ENCODE assay signal across 15 mouse cellular contexts in the genomic region with DNA sequence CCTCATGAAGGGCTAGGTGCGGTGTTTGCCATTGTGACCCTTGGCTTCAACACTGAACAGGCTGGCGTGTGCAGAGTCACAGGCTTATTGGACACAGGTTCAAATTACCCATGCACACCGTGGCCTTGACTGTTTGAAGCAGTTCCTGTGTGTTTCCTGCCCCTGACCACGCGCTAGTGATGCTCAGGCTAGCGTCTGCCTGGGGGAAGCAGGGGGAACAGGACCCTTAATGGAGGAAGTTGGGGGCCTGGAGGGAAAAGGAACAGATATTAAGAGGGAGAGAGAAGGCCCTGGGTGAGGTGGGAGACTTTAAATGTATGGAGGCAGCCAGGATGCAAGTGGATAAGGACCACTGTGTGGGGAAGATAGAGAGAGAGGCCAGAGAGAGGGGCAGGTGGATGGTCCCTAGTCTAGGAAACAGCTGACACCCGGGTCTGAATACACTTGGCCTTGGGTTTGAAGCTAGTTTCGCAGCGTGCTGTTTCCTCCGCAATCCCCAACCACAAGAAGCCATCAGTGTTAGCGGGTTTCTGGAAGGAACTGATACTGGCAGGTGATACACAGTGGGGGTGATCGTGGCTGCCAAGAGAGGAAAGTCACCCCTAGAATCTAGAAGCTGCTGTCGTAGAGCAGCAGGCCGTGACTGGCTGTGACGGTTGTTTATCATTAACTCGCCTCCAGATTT. TPM values are rescaled to one million over a fixed set of nuclear protein-coding genes. Genes with fewer than 3 reads are reported as not detected.
DNase-seq lines count a peak whose midpoint lies in the region; ATAC-seq and TF ChIP-seq lines count a peak whose summit lies in the region.
"Had no signal": no experiment of that assay in that cellular context is flagged by ENCODE, and none has a peak within 500 bp of the region (broad histone marks: within the 10 kb centered on the region; RNA-seq: fewer than 3 reads in every experiment).

No protein-coding gene starts in this region.

- peak; percentile 86 for DNase-seq in 416B (ENCODE audit: low read depth)
- DNase-seq in brain, embryonic 14.5 days (ENCODE audit: low read depth), result peak; percentile 26
- DNase-seq in spleen, postnatal 36 days (ENCODE audit: low spot score in 2 of 2), result peak; percentile 78 to 83
- DNase-seq in layer of hippocampus, adult 8-10 months (ENCODE audit: low spot score in 2 of 2), result no peak
- DNase-seq: heart, adult 11 months; liver, embryonic 13.5 days had no signal

- TF ChIP-seq CTCF in brain, embryonic 14.5 days (IDR thresholded peaks at IDR 0.05; ENCODE audit: borderline replicate concordance, extremely low read depth, insufficient read depth, insufficient read length), result no peak

- no peak overlapping the region for H3K4me2 ChIP-seq in kidney, embryonic 14.5 days (replicated peaks; ENCODE audit: low read depth, low read length)
- H3K4me2 ChIP-seq in midbrain, embryonic 15.5 days, result no peak overlapping the region
- H3K4me2 ChIP-seq: hindbrain, embryonic 12.5 days; liver, embryonic 13.5 days had no signal

- WGBS in kidney, embryonic 14.5 days, result 78% methylated on average over 16 of the region's 16 CpGs
- WGBS in midbrain, embryonic 15.5 days, result 86% methylated on average over 16 of the region's 16 CpGs

- H3K9me3 ChIP-seq in kidney, embryonic 14.5 days (ENCODE audit: control insufficient read depth, low read length), result no peaks in the 10 kb centered on the region
- no peaks in the 10 kb centered on the region for H3K9me3 ChIP-seq in midbrain, embryonic 15.5 days
- H3K9me3 ChIP-seq: embryonic facial prominence, embryonic 10.5 days; hindbrain, embryonic 12.5 days; liver, embryonic 13.5 days had no signal

- no peaks in the 10 kb centered on the region for H3K4me1 ChIP-seq in kidney, embryonic 14.5 days (ENCODE audit: control insufficient read depth, insufficient read depth, low read length)
- H3K4me1 ChIP-seq in midbrain, embryonic 15.5 days, result no peaks in the 10 kb centered on the region
- H3K4me1 ChIP-seq: liver, embryonic 13.5 days had no signal

- no peak overlapping the region for H3K9ac ChIP-seq in kidney, embryonic 14.5 days (ENCODE audit: low read depth, low read length)
- H3K9ac ChIP-seq in midbrain, embryonic 15.5 days, result no peak overlapping the region
- H3K9ac ChIP-seq: hindbrain, embryonic 12.5 days; liver, embryonic 13.5 days had no signal

- TF ChIP-seq POLR2A in brain, embryonic 14.5 days (IDR thresholded peaks at IDR 0.05; ENCODE audit: borderline replicate concordance, extremely low read depth, insufficient read depth, insufficient read length, poor library complexity, severe bottlenecking), result no peak

- H3K4me3 ChIP-seq in kidney, embryonic 14.5 days (ENCODE audit: low read length), result no peak overlapping the region
- H3K4me3 ChIP-seq in midbrain, embryonic 15.5 days, result no peak overlapping the region
- H3K4me3 ChIP-seq: embryonic facial prominence, embryonic 10.5 days; hindbrain, embryonic 12.5 days; left cerebral cortex, adult 2 months; liver, embryonic 13.5 days had no signal

- H3K36me3 ChIP-seq in kidney, embryonic 14.5 days (ENCODE audit: control insufficient read depth, insufficient read depth, low read length), result no peaks in the 10 kb centered on the region
- no peaks in the 10 kb centered on the region for H3K36me3 ChIP-seq in midbrain, embryonic 15.5 days (replicated peaks)
- H3K36me3 ChIP-seq: embryonic facial prominence, embryonic 10.5 days; hindbrain, embryonic 12.5 days; liver, embryonic 13.5 days had no signal

- peak; percentile 59 for ATAC-seq in common myeloid progenitor, adult 5-6 weeks (replicated peaks; ENCODE audit: low read depth, poor library complexity, severe bottlenecking)
- no peak for ATAC-seq in kidney, embryonic 14.5 days (ENCODE audit: low FRiP score, low TSS enrichment)
- no peak for ATAC-seq in midbrain, embryonic 15.5 days (replicated peaks)
- ATAC-seq: forebrain, embryonic 14.5 days had no signal

- no peak overlapping the region for H3K27ac ChIP-seq in kidney, embryonic 14.5 days (ENCODE audit: low read depth, low read length)
- no peak overlapping the region for H3K27ac ChIP-seq in midbrain, embryonic 15.5 days
- H3K27ac ChIP-seq: embryonic facial prominence, embryonic 10.5 days; hindbrain, embryonic 12.5 days; kidney, postnatal 0 days; left cerebral cortex, adult 2 months; liver, embryonic 13.5 days; stomach, postnatal 0 days had no signal

- H3K27me3 ChIP-seq in kidney, embryonic 14.5 days (ENCODE audit: control insufficient read depth, insufficient read depth, low read length), result no peaks in the 10 kb centered on the region
- no peaks in the 10 kb centered on the region for H3K27me3 ChIP-seq in midbrain, embryonic 15.5 days (replicated peaks)
- H3K27me3 ChIP-seq: hindbrain, embryonic 12.5 days; liver, embryonic 13.5 days had no signal

RNA-seq across cellular contexts. Expression of a gene that starts 5.5 kb away (rescaled TPM):
- polyA plus RNA-seq in brain, embryonic 14.5 days (2012; rRNA removed), result 0.56 TPM in 1 of 2 replicates, not detected in the other
- total RNA-seq in common myeloid progenitor, adult 5-6 weeks (2017), result not detected in 2 replicates
- not detected in 2 replicates for polyA plus RNA-seq in kidney, embryonic 14.5 days (2014; fragmentation: Nextera tagmentation; extraction: Ambion mirVana)
- not detected for total RNA-seq in layer of hippocampus, adult 8-10 months (2022)
- polyA plus RNA-seq in midbrain, embryonic 15.5 days (2015; fragmentation: Nextera tagmentation; extraction: Ambion mirVana), result not detected in 2 replicates
- polyA plus RNA-seq: embryonic facial prominence, embryonic 10.5 days; forebrain, embryonic 14.5 days; liver, embryonic 13.5 days had no signal

RNA-seq across cellular contexts. Expression of a gene that starts 12.5 kb away (rescaled TPM):
- 18.4 and 23.1 TPM in 2 replicates for polyA plus RNA-seq in brain, embryonic 14.5 days (2012; rRNA removed)
- 4.9 and 8.2 TPM in 2 replicates for total RNA-seq in common myeloid progenitor, adult 5-6 weeks (2017)
- 3.2 and 5.3 TPM in 2 replicates for polyA plus RNA-seq in kidney, embryonic 14.5 days (2014; fragmentation: Nextera tagmentation; extraction: Ambion mirVana)
- 10 to 100 TPM; 45.9 to 51.3 (median 47.0) TPM for total RNA-seq in layer of hippocampus, adult 8-10 months (2022)
- 18.9 and 19.7 TPM in 2 replicates for polyA plus RNA-seq in midbrain, embryonic 15.5 days (2015; fragmentation: Nextera tagmentation; extraction: Ambion mirVana)

Comparison
In these comparisons a context has a peak if more than half of its experiments do, and no peak if none do; other contexts are left out.
1. DNase-seq: peak in 416B (single experiment), brain, embryonic 14.5 days (single experiment) and spleen, postnatal 36 days (2 of 2); none in layer of hippocampus, adult 8-10 months (0 of 2).